Mouse (Mus musculus): ENCODE measurements around the gene Ctnnbip1. TPM values are rescaled to one million over a fixed set of nuclear protein-coding genes. Genes with fewer than 3 reads are reported as not detected.

The Ctnnbip1 gene
- polyA plus RNA-seq, 1 experiment = 19.9 TPM

GRCm38 (mm10) chr4:149603860-149604259 is 85.8 kb downstream of the Ctnnbip1 start:
- no peak overlapping the region for H3K4me3 ChIP-seq
- TF ChIP-seq E2F4 (IDR thresholded peaks at IDR 0.05; ENCODE audit: insufficient read depth) = no peak
- no peak for TF ChIP-seq SRF (IDR thresholded peaks at IDR 0.05; ENCODE audit: control insufficient read depth, insufficient read length, low read depth)
- H3K4me2 ChIP-seq (ENCODE audit: low read depth) = no peak overlapping the region
- no peaks in the 10 kb centered on the region for H3K79me2 ChIP-seq (ENCODE audit: control insufficient read depth, insufficient read depth)
- no peak overlapping the region for H3ac ChIP-seq (ENCODE audit: control insufficient read depth, insufficient read length)
- no peaks in the 10 kb centered on the region for H3K27me3 ChIP-seq (ENCODE audit: control insufficient read depth, insufficient read depth, insufficient read length)
- no peaks in the 10 kb centered on the region for H3K36me3 ChIP-seq (ENCODE audit: control insufficient read depth, insufficient read depth)

- Histone ChIP-seq H3K4me2 (ENCODE audit: low read depth) (no peak overlapping the region), H3K36me3 (ENCODE audit: control insufficient read depth, insufficient read depth) (no peaks in the 10 kb centered on the region), H3K27me3 (ENCODE audit: control insufficient read depth, insufficient read depth, insufficient read length) (no peaks in the 10 kb centered on the region), H3ac (ENCODE audit: control insufficient read depth, insufficient read length) (no peak overlapping the region), H3K79me2 (ENCODE audit: control insufficient read depth, insufficient read depth) (no peaks in the 10 kb centered on the region), H3K4me3 (no peak overlapping the region)
- TF ChIP-seq REST (IDR thresholded peaks at IDR 0.05; ENCODE audit: insufficient read depth, insufficient read length) (no peak), MYOD1 (IDR thresholded peaks at IDR 0.05; ENCODE audit: control insufficient read depth in 1 of 3, insufficient read length in 2 of 3, low read depth in 2 of 3) (no peak), SRF (IDR thresholded peaks at IDR 0.05; ENCODE audit: control insufficient read depth, insufficient read length, low read depth) (no peak), TCF12 (IDR thresholded peaks at IDR 0.05; ENCODE audit: insufficient read depth, poor library complexity, severe bottlenecking) (no peak), E2F4 (IDR thresholded peaks at IDR 0.05; ENCODE audit: insufficient read depth) (no peak), MYOG (IDR thresholded peaks at IDR 0.05; ENCODE audit: control insufficient read depth in 1 of 3, insufficient read depth in 1 of 3, insufficient read length in 2 of 3, low read depth in 2 of 3) (no peak), TCF3 (IDR thresholded peaks at IDR 0.05; ENCODE audit: insufficient read length, low read depth) (no peak), POLR2AphosphoS2 (IDR thresholded peaks at IDR 0.05; ENCODE audit: insufficient read length, low read depth) (no peak)
Observed at GRCm38 (mm10) chr4:149604518-149604917, 86.5 kb downstream of the Ctnnbip1 start.

GRCm38 (mm10) chr4:149606056-149606455 is 88.0 kb downstream of the Ctnnbip1 start:
- Histone ChIP-seq H3K36me3 (ENCODE audit: control insufficient read depth, insufficient read depth) (no peaks in the 10 kb centered on the region), H3K27me3 (ENCODE audit: control insufficient read depth, insufficient read depth, insufficient read length) (no peaks in the 10 kb centered on the region), H3ac (ENCODE audit: control insufficient read depth, insufficient read length) (no peak overlapping the region), H3K4me3 (no peak overlapping the region), H3K4me2 (ENCODE audit: low read depth) (no peak overlapping the region), H3K79me2 (ENCODE audit: control insufficient read depth, insufficient read depth) (no peaks in the 10 kb centered on the region)
- TF ChIP-seq POLR2AphosphoS2 (IDR thresholded peaks at IDR 0.05; ENCODE audit: insufficient read length, low read depth) (no peak), CEBPB (IDR thresholded peaks at IDR 0.05; ENCODE audit: insufficient read depth, poor library complexity, severe bottlenecking) (no peak), MYOD1 (IDR thresholded peaks at IDR 0.05; ENCODE audit: control insufficient read depth in 1 of 3, insufficient read length in 2 of 3, low read depth in 2 of 3) (no peak), TCF3 (IDR thresholded peaks at IDR 0.05; ENCODE audit: insufficient read length, low read depth) (no peak), E2F4 (IDR thresholded peaks at IDR 0.05; ENCODE audit: insufficient read depth) (no peak), MYOG (IDR thresholded peaks at IDR 0.05; ENCODE audit: control insufficient read depth in 1 of 3, insufficient read depth in 1 of 3, insufficient read length in 2 of 3, low read depth in 2 of 3) (no peak), POLR2A (IDR thresholded peaks at IDR 0.05; ENCODE audit: insufficient read length, low read depth) (no peak), SRF (IDR thresholded peaks at IDR 0.05; ENCODE audit: control insufficient read depth, insufficient read length, low read depth) (no peak), TCF12 (IDR thresholded peaks at IDR 0.05; ENCODE audit: insufficient read depth, poor library complexity, severe bottlenecking) (no peak), MAX (IDR thresholded peaks at IDR 0.05; ENCODE audit: low read depth) (no peak)

GRCm38 (mm10) chr4:149606766-149607358 is 88.8 kb downstream of the Ctnnbip1 start:
- H3ac ChIP-seq (ENCODE audit: control insufficient read depth, insufficient read length) = no peak overlapping the region
- TF ChIP-seq TCF3 (IDR thresholded peaks at IDR 0.05; ENCODE audit: insufficient read length, low read depth) = no peak
- no peak for TF ChIP-seq TCF12 (IDR thresholded peaks at IDR 0.05; ENCODE audit: insufficient read depth, poor library complexity, severe bottlenecking)
- no peak for TF ChIP-seq E2F4 (IDR thresholded peaks at IDR 0.05; ENCODE audit: insufficient read depth)
- no peak for TF ChIP-seq REST (IDR thresholded peaks at IDR 0.05; ENCODE audit: insufficient read depth, insufficient read length)
- no peak for TF ChIP-seq POLR2AphosphoS2 (IDR thresholded peaks at IDR 0.05; ENCODE audit: insufficient read length, low read depth)
- H3K4me3 ChIP-seq = no peak overlapping the region
- H3K4me2 ChIP-seq (ENCODE audit: low read depth) = no peak overlapping the region
- no peaks in the 10 kb centered on the region for H3K36me3 ChIP-seq (ENCODE audit: control insufficient read depth, insufficient read depth)
- no peaks in the 10 kb centered on the region for H3K27me3 ChIP-seq (ENCODE audit: control insufficient read depth, insufficient read depth, insufficient read length)
- H3K79me2 ChIP-seq (ENCODE audit: control insufficient read depth, insufficient read depth) = no peaks in the 10 kb centered on the region

GRCm38 (mm10) chr4:149607591-149608308 is 89.7 kb downstream of the Ctnnbip1 start:
- TF ChIP-seq MYOG (IDR thresholded peaks at IDR 0.05; ENCODE audit: control insufficient read depth in 1 of 3, insufficient read depth in 1 of 3, insufficient read length in 2 of 3, low read depth in 2 of 3) = peak in 2 of 3 experiments; percentile 8 to 74
- TF ChIP-seq E2F4 (IDR thresholded peaks at IDR 0.05; ENCODE audit: insufficient read depth) = no peak
- TF ChIP-seq SRF (IDR thresholded peaks at IDR 0.05; ENCODE audit: control insufficient read depth, insufficient read length, low read depth) = peak; percentile 17
- peak in 2 of 3 experiments; percentile 27 to 35 for TF ChIP-seq MYOD1 (IDR thresholded peaks at IDR 0.05; ENCODE audit: control insufficient read depth in 1 of 3, insufficient read length in 2 of 3, low read depth in 2 of 3)
- no peak overlapping the region for H3K4me2 ChIP-seq (ENCODE audit: low read depth)
- H3ac ChIP-seq (ENCODE audit: control insufficient read depth, insufficient read length) = no peak overlapping the region
- H3K27me3 ChIP-seq (ENCODE audit: control insufficient read depth, insufficient read depth, insufficient read length) = no peaks in the 10 kb centered on the region
- H3K79me2 ChIP-seq (ENCODE audit: control insufficient read depth, insufficient read depth) = no peaks in the 10 kb centered on the region
- no peaks in the 10 kb centered on the region for H3K36me3 ChIP-seq (ENCODE audit: control insufficient read depth, insufficient read depth)
- no peak overlapping the region for H3K4me3 ChIP-seq
